Mouse (Mus musculus) Patski (cell line): ENCODE data around the gene Gm973. TPM values are rescaled to one million over a fixed set of nuclear protein-coding genes. Genes with fewer than 3 reads are reported as not detected.

Source experiments
- ATAC-seq: fragments of 100-300 bp; one replicate; pipeline ENCODE4 v1.8.0; 2021
- CTCF ChIA-PET: fragments of 350-600 bp; sonication (Branson Sonifier 250); formaldehyde crosslinking; loops from one replicate; lab custom pipeline; 2022; ENCODE audit warnings: inconsistent platforms; lab: Charles Lee
- POLR2A ChIA-PET: fragments of 350-600 bp; sonication (Branson Sonifier 250); formaldehyde crosslinking; loops from one replicate; lab custom pipeline; 2022; ENCODE audit warnings: antibody characterized with exemption, inconsistent platforms; lab: Charles Lee
- DNase-seq: peaks from one replicate; pipeline ENCODE4 v3.0.0-alpha.2; 2011; ENCODE audit warnings: low read depth, low spot score
- H3K27me3 ChIP-seq: fragments of 371-371 bp; one replicate; pipeline ENCODE4 v1.5.1; 2021
- CTCF ChIP-seq: fragments of 100-300 bp; IDR thresholded peaks from one replicate; pipeline ENCODE4 v1.5.1; 2021
- in situ Hi-C: fragments of 300-500 bp; cut with MboI; formaldehyde crosslinking; loops from 3 replicates; pipeline ENCODE4 v1.11.1; 2018; ENCODE audit warnings: low pct_unique_long_range_greater_than_20kb, mixed read lengths
- polyA plus RNA-seq: library from polyadenylated mRNA; unstranded; gene quantifications from one replicate; pipeline ENCODE4 v1.2.3, GENCODE M21; 2021

Gene Gm973
- polyA plus RNA-seq, 1 experiment from 2014 or later = 0.13 TPM

DNA sequence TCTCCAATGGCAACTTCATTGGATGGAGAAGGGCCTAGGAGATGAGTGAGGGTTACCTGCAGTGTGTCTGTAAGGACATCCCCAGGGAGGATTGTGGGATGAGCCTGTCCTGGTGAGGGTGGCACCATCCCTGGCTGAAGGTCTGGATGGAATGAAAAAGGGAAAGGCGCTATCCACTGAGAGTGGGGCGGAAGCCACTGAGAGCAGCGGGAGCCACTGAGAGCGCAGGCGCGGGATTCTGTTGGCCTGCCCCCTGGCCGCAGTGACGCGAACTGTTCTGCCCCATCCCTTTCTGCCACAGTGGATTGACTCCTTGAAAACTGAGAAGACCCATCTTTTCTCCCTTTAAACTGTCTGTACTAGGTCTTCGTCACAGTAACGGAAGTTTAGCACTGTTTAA, 87.8 kb downstream of the Gm973 start:
- DNase-seq = no peak

GRCm38 (mm10) chr1:59606479-59606878, 90.4 kb downstream of the Gm973 start:
- ChIA-PET CTCF (interaction anchor here (0.6 to 1.2 kb wide), 2 partner anchors 8 to 408 kb away, joined by 4 read pairs; no protein-coding TSS in a partner anchor), POLR2A (no interaction called here)
- no peak for DNase-seq
- peaks cover 4% of the 10 kb centered on the region for H3K27me3 ChIP-seq
- in situ Hi-C loops = no loop called here
- ATAC-seq = no peak
- no peak for TF ChIP-seq CTCF

More for the DNA sequence above, 87.8 kb downstream of the Gm973 start:
- no peak for ATAC-seq
- ChIA-PET CTCF (interaction anchor here (1.1 kb wide), 1 partner anchor 287 kb away, joined by 4 read pairs; no protein-coding TSS in a partner anchor), POLR2A (no interaction called here)
- in situ Hi-C loops = no loop called here
- H3K27me3 ChIP-seq = peaks cover 4% of the 10 kb centered on the region
- no peak for TF ChIP-seq CTCF

GRCm38 (mm10) chr1:59607071-59607470, 91.0 kb downstream of the Gm973 start:
- CTCF ChIA-PET = interaction anchor here (1.2 kb wide), 1 partner anchor 9 kb away, joined by 4 read pairs; no protein-coding TSS in a partner anchor
- TF ChIP-seq CTCF = no peak
- ATAC-seq (no peak), DNase-seq (no peak)
- POLR2A ChIA-PET = no interaction called here
- in situ Hi-C loops = no loop called here
- peaks cover under 1% of the 10 kb centered on the region for H3K27me3 ChIP-seq

GRCm38 (mm10) chr1:59608125-59608762, 92.2 kb downstream of the Gm973 start:
- in situ Hi-C loops = no loop called here
- ChIA-PET CTCF (no interaction called here), POLR2A (interaction anchor here (1.4 kb wide), 1 partner anchor 371 kb away, joined by 3 read pairs; the partner anchor contains the start of gene Als2)
- H3K27me3 ChIP-seq = no peaks in the 10 kb centered on the region
- TF ChIP-seq CTCF = no peak
- no peak for ATAC-seq
- no peak for DNase-seq

DNA sequence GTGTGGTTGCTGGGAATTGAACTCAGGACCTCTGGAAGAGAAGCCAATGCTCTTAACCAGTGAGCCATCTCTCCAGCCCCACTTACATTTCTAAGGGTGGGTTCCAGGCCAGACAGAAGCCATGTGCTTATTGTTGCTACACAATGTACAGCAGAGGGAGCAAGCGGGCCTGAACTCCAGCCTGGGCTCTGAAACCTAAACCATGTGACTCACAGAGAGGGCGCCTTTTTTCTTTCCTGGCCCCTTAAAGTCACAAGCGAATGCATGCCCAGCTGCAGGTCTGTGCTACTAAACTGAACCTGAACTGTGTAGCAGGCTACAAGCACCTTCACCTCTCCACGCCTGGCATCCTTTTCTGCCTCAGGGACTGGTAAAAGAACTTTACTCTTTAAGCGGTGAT, 92.9 kb downstream of the Gm973 start:
- H3K27me3 ChIP-seq = no peaks in the 10 kb centered on the region
- no peak for ATAC-seq
- POLR2A ChIA-PET = interaction anchor here (1.4 kb wide), 1 partner anchor 372 kb away, joined by 3 read pairs; the partner anchor contains the start of gene Als2

DNA sequence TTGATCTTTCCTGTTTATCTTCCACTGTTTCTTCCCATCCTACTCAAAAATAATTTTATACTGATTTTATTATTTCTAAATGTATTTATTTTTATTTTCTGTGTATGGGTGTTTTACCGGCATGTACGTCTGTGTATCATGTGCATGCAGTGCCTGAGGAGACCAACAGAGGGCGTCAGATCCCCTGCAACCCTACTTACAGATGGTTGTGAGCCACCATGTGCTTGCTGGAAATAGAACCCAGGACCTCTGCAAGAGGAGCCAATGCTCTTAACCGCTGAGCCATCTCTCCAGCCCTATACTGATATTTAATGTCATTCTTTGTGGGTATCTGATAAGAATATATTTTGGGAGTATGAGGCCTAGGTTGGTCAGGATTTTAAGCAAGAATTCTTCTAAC, 93.4 kb downstream of the Gm973 start:
- in situ Hi-C loops = no loop called here
- ChIA-PET POLR2A (no interaction called here), CTCF (no interaction called here)
- DNase-seq (no peak), ATAC-seq (no peak)
- peak; percentile 59 for TF ChIP-seq CTCF
- no peaks in the 10 kb centered on the region for H3K27me3 ChIP-seq

More for the DNA sequence above, 92.9 kb downstream of the Gm973 start:
- CTCF ChIA-PET = no interaction called here
- no peak for DNase-seq
- in situ Hi-C loops = no loop called here
- TF ChIP-seq CTCF = peak; percentile 21

DNA sequence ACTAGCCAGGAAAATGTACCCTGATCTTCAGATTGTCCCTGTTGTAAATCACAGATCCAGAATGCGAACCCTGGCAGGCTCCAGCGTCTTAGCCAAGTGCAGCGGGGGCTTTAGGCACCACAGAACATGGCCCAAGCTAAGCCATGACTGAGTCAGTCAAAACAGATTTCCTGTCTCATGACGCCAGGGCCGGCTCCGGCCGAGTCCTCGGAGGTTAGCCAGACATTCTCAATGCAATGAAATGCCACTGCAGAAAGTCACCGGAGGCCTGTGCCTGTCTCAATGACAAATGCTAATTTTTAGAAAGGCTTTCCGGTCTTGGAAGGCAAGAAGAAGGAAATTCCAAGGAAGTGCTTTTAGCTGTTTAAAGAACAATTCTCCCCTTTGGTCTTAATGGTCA, 93.8 kb downstream of the Gm973 start:
- no peaks in the 10 kb centered on the region for H3K27me3 ChIP-seq
- no peak for DNase-seq
- ATAC-seq = no peak
- ChIA-PET CTCF (no interaction called here), POLR2A (no interaction called here)
- in situ Hi-C loops = no loop called here
- TF ChIP-seq CTCF = no peak

DNA sequence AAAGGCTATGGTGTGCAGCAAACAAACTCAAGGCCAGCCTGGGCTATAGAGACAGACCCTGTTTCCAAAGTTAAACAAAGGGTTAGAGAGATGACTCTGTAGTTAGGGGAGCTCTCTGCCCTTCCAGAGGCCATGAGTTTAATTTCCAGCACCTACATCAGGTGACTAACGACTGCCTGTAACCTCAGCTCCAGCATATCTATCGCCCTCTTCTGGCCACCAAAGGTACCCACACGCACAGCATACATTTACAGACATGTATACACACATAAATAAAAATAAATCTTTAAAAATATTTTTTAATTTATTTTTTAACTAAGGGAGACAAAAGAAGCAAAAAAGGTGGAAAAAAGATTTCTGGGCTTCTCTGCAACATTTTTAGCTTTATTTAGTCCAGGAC, 94.9 kb downstream of the Gm973 start:
- peak; percentile 55 for TF ChIP-seq CTCF
- ATAC-seq (no peak), DNase-seq (no peak)
- in situ Hi-C loops = no loop called here
- ChIA-PET POLR2A (no interaction called here), CTCF (interaction anchor here (1.1 kb wide), 1 partner anchor 294 kb away, joined by 3 read pairs; no protein-coding TSS in a partner anchor)
- H3K27me3 ChIP-seq = no peaks in the 10 kb centered on the region

DNA sequence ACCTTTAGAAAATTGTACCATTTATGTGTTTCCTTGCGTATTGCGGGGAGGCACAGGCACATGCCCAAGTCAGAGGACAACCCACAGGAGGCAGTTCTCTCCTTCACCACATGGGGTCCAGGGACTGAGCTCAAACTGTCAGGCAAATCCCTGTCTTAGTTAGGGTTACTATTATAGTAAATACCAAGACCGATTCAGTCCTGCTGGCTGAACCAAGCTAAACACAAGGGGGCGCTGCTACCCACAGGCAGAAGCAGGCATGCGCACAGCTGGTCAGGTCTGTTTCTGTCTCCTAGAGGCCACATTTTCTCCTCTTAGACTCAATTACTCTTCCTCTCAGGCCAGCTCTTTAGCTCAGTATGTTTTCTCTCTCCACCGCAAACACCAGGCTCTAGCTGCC, 97.7 kb downstream of the Gm973 start:
- TF ChIP-seq CTCF = peak; percentile 67
- H3K27me3 ChIP-seq = no peaks in the 10 kb centered on the region
- CTCF ChIA-PET = interaction anchor here (1.0 to 1.6 kb wide), 3 partner anchors 9 to 366 kb away, joined by 3 to 6 read pairs (median 3); no protein-coding TSS in a partner anchor
- POLR2A ChIA-PET = no interaction called here
- in situ Hi-C loops = no loop called here
- ATAC-seq (no peak), DNase-seq (no peak)

DNA sequence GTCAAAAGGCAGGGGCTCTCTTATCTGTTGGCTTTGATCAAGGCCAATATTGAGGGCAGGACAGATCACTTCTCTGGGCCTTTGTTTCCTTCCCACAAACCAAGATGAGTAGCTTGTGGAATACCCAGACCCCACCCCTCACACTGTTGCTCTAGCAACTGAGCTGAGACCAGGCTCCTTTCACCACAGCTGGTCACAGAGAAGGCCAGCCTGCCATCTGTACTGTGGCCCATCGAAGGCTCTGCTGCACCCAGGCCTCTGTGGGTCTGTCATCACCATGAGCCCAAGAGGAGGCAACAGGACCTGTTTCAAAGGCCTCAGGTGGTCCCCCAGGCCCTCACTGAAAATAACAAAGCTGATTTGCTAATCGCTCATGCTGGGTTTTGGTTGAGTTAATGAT, 99.0 kb downstream of the Gm973 start:
- no peak for TF ChIP-seq CTCF
- DNase-seq = no peak
- ChIA-PET POLR2A (interaction anchor here (0.6 kb wide), 1 partner anchor 216 kb away, joined by 3 read pairs; no protein-coding TSS in a partner anchor), CTCF (interaction anchor here (1.2 to 1.6 kb wide), 2 partner anchors 8 to 375 kb away, joined by 3 to 6 read pairs; no protein-coding TSS in a partner anchor)
- in situ Hi-C loops = no loop called here
- no peak for ATAC-seq
- no peaks in the 10 kb centered on the region for H3K27me3 ChIP-seq

- POLR2A ChIA-PET = interaction anchor here (1.0 kb wide), 1 partner anchor 10 kb away, joined by 3 read pairs; no protein-coding TSS in a partner anchor
- CTCF ChIA-PET = interaction anchor here (1.3 to 2.1 kb wide), 2 partner anchors 372 kb away, joined by 3 to 5 read pairs; no protein-coding TSS in a partner anchor
- H3K27me3 ChIP-seq = no peaks in the 10 kb centered on the region
- in situ Hi-C loops = no loop called here
- TF ChIP-seq CTCF = no peak
- ATAC-seq (no peak), DNase-seq (no peak)
These were observed 103.1 kb downstream of the Gm973 start for GRCm38 (mm10) chr1:59619201-59619600.
